Mouse (Mus musculus) frontal cortex, postnatal 14 days (tissue): ENCODE measurements at regions not wholly inside any gene's neighbourhood (a gene's known extent, or its start where the extent isn't known, plus 50 kb on each side); places are given as distances from the start of the nearest gene placed in this dataset.

Source experiments
- DNase-seq, 2 experiments: peaks; one replicate each; pipeline ENCODE4 v3.0.0; 2022; ENCODE audit warnings: low spot score in 2 of 2

DNA sequence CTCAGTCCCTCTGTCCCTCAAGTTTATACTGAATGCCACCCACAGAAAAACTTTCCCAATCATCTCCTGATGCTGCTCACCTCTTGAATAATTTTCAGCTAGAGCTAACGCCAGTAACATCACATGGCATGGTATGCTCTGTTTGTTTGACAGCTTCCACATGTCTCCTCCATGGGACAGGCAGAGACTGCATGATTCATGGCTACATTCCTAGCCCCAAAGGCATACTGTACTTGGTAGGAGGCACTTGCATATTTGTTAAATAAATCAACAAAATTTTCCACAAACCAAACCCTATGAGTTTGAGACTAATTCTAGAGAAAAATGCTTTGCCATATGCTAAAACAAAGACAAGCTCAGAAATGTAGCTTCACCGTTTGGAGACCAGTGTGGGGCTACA is 304.9 kb downstream of the Rfpl4b start:
- DNase-seq, result no peak
